Mouse (Mus musculus) brain, embryonic 14.5 days (tissue): ENCODE data around the gene Tmem245. TPM values are rescaled to one million over a fixed set of nuclear protein-coding genes. Genes with fewer than 3 reads are reported as not detected.

Experiments
- DNase-seq: peaks from one replicate; pipeline ENCODE4 v3.0.0-alpha.2; 2011; ENCODE audit warnings: low read depth
- CTCF ChIP-seq: fragments of 200-500 bp; IDR thresholded peaks from 2 replicates; pipeline ENCODE4 v1.5.1; 2012; ENCODE audit warnings: inconsistent platforms, mild to moderate bottlenecking, moderate library complexity, borderline replicate concordance; ENCODE audit not compliant: insufficient read depth, insufficient read length; ENCODE audit errors: extremely low read depth
- POLR2A ChIP-seq: fragments of 200-500 bp; IDR thresholded peaks from 2 replicates; pipeline ENCODE4 v1.6.1; 2012; ENCODE audit warnings: mild to moderate bottlenecking, inconsistent platforms, borderline replicate concordance; ENCODE audit not compliant: poor library complexity, insufficient read depth, insufficient read length, severe bottlenecking; ENCODE audit errors: extremely low read depth
- polyA plus RNA-seq: library from polyadenylated mRNA; depleted of rRNA; stranded (reverse); fragments of >200 nt; gene quantifications from 2 replicates; pipeline ENCODE4 v1.2.3, GENCODE M21; 2012; rRNA removed

The Tmem245 gene
- polyA plus RNA-seq, 1 experiment = 11.4 TPM

DNA sequence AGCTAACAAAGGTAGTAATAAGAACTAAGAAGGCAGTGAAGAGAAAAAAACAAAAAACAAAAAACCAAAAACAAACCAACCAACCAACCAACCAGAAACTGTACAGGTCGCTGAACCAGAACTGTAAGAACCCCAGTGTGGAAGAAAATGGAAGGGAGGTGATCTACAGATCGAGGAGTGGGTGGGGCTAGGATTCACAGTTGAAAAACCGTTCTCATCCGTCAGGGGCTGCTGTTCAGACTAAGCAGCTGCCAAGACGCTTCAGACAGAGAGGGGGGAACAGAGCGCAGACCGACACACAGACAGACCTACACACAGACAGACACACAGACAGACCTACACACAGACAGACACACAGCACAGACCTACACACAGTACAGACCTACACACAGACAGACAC, 104.7 kb downstream of the Tmem245 start:
- DNase-seq = no peak
- TF ChIP-seq CTCF (no peak), POLR2A (no peak)

- TF ChIP-seq POLR2A (no peak), CTCF (no peak)
- DNase-seq = no peak
Observed at GRCm38 (mm10) chr4:56840297-56840696, 106.9 kb downstream of the Tmem245 start.

DNA sequence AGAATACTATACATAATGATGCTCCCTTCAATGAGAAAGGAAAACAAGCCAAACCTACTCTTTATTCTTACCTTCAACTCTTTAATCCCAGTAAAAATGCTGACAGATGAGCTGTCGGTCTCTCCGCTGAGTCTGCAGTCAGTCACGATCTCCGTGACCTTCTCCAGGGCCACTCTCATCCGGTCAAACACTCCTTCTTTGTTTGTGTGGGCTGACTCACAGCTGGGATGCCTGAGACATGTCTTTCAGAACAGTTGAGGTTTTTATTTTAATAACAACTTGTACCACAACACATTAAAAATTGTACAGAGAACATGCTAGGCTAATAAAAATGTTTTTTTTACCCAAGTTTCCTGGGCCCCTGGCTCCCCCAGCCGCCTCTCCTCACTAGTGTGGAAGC, 109.6 kb downstream of the Tmem245 start:
- no peak for DNase-seq
- TF ChIP-seq POLR2A (no peak), CTCF (no peak)

DNA sequence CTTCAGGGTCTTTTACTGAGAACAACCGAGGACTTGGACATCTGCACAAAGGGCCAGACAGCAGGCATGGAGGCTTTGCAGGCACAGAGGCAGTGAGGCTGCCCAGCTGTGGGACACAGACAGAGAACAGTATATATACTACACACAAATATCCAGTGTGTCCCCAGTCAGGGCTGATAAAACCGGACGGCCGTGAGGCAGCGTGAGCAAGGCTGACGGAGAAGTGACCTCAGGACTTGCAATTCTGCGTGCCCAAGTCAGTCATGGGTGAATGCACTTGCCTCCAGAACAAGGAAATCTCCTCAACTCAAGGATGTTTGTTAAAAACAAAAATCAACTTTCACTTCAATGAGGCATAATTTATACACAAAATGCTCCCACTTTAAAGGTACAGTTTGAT, 115.2 kb downstream of the Tmem245 start:
- TF ChIP-seq POLR2A (no peak), CTCF (no peak)

DNA sequence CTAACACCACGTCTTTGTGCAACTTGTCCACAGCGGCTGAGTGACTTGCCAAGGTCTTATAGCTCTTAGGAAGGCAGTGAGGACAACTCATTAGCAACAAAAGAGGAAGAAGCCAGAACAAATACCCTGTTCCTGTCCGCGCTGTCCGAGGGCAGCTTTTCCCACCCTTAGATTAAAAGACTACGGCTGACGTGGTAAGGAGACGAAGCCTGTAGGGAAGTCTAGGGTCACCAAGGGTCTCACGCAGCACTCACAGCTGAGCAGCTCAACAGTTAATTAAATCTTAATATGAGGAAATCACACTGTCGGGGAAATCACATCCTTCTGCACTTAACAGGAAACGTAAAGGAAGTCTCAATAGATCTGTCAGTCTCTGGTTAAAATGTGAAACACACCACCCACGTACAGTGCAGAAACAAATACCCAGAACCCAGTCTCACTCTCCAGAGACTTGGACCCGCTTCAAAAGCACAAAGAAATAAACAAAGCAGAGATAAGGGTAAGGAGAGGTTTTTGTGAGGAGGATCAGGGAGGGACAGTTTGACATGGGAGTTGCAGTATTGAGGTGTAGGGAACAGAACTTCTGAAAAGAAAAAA, 116.1 kb downstream of the Tmem245 start:
- TF ChIP-seq CTCF (no peak), POLR2A (no peak)
- peak; percentile 13 for DNase-seq

More for the DNA sequence above, 115.2 kb downstream of the Tmem245 start:
- DNase-seq = no peak

DNA sequence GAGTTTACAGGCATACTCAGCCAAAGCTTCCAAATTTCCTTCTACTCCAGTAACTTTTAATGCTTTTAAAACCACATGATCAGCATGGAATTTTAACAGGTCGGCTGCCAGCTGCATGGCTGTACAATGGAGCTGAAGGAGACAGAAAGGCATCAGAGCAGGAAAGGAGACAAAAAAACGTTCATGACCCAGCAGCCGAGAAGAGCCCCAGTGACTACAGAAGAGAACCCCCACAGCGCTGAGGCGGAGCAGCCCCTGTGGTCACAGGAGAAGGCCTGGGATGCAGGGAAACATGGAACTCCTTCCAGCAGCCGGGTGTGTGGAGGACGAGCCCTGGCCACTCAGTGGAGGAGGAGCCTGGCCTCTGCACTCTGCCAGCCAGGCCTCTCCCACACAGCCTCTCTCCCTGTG, 117.7 kb downstream of the Tmem245 start:
- peak; percentile 79 for DNase-seq
- TF ChIP-seq CTCF (no peak), POLR2A (no peak)

- TF ChIP-seq POLR2A (no peak), CTCF (no peak)
- no peak for DNase-seq
Observed at GRCm38 (mm10) chr4:56828932-56829331, 118.3 kb downstream of the Tmem245 start.

- no peak for DNase-seq
- no peak for TF ChIP-seq POLR2A
- no peak for TF ChIP-seq CTCF
Observed at GRCm38 (mm10) chr4:56824231-56824630, 123.0 kb downstream of the Tmem245 start.

GRCm38 (mm10) chr4:56820017-56820550, 127.2 kb downstream of the Tmem245 start:
- DNase-seq = peak; percentile 42
- TF ChIP-seq POLR2A (no peak), CTCF (no peak)

Other genes with a start within 250 kb of the Tmem245 start
- gene Gm26657, start 207.4 kb downstream of the Tmem245 start, polyA plus RNA-seq = not detected in 2 replicates
- gene Actl7b, start 206.0 kb downstream of the Tmem245 start, polyA plus RNA-seq = 0.26 and 0.28 TPM in 2 replicates
- gene Actl7a, start 204.0 kb downstream of the Tmem245 start, polyA plus RNA-seq = not detected in 2 replicates
- 79.2 and 82.1 TPM in 2 replicates for gene Elp1, start 145.1 kb downstream of the Tmem245 start, polyA plus RNA-seq
- 8.2 and 13.3 TPM in 2 replicates for gene Fam206a, start 145.1 kb downstream of the Tmem245 start, polyA plus RNA-seq
- gene Ctnnal1, start 82.2 kb downstream of the Tmem245 start, polyA plus RNA-seq = 17.7 and 22.2 TPM in 2 replicates
- 9.6 and 15.1 TPM in 2 replicates for gene Frrs1l, start 43.0 kb upstream of the Tmem245 start, polyA plus RNA-seq
- gene Epb41l4b, start 196.0 kb upstream of the Tmem245 start, polyA plus RNA-seq = 5.3 and 8.7 TPM in 2 replicates